Mouse (Mus musculus) embryonic facial prominence, embryonic 11.5 days (tissue): ENCODE results near the gene Zfp672. TPM values are rescaled to one million over a fixed set of nuclear protein-coding genes. Genes with fewer than 3 reads are reported as not detected.

Source experiments
- polyA plus RNA-seq: library from polyadenylated mRNA; unstranded; fragments of >200 nt; fragmentation: Nextera tagmentation; extraction: Ambion mirVana; gene quantifications from 2 replicates; pipeline ENCODE4 v1.2.1, GENCODE M21; 2014

Zfp672 gene
- polyA plus RNA-seq, 1 experiment from 2014 or later, result 24.4 TPM

Other genes with a start within 250 kb of the Zfp672 start
- gene Gm12248, start 237.2 kb downstream of the Zfp672 start, polyA plus RNA-seq, result not detected in 2 replicates
- gene Cnot8, start 226.2 kb downstream of the Zfp672 start, polyA plus RNA-seq, result 110 and 114 TPM in 2 replicates
- 27.3 and 27.6 TPM in 2 replicates for gene Gemin5, start 161.8 kb downstream of the Zfp672 start, polyA plus RNA-seq
- gene Mrpl22, start 158.7 kb downstream of the Zfp672 start, polyA plus RNA-seq, result 132 and 146 TPM in 2 replicates
- 2.3 and 2.5 TPM in 2 replicates for gene Igtp, start 130.8 kb downstream of the Zfp672 start, polyA plus RNA-seq
- 0.52 and 1.5 TPM in 2 replicates for gene Irgm2, start 130.7 kb downstream of the Zfp672 start, polyA plus RNA-seq
- gene 4930438A08Rik, start 55.5 kb downstream of the Zfp672 start, polyA plus RNA-seq, result 0.20 TPM in 1 of 2 replicates, not detected in the other
- 10.9 TPM in 2 replicates for gene Zfp692, start 23.3 kb downstream of the Zfp672 start, polyA plus RNA-seq
- 21.0 and 22.5 TPM in 2 replicates for gene Sh3bp5l, start 385 bp upstream of the Zfp672 start, polyA plus RNA-seq
- gene Lypd8, start 48.7 kb upstream of the Zfp672 start, polyA plus RNA-seq, result not detected in 2 replicates
- gene 1810065E05Rik, start 90.8 kb upstream of the Zfp672 start, polyA plus RNA-seq, result not detected in 2 replicates
- not detected in 2 replicates for gene Gm12253, start 102.2 kb upstream of the Zfp672 start, polyA plus RNA-seq
- gene Lypd9, start 122.6 kb upstream of the Zfp672 start, polyA plus RNA-seq, result not detected in 2 replicates
- not detected in 2 replicates for gene Olfr30, start 131.9 kb upstream of the Zfp672 start, polyA plus RNA-seq
- gene Olfr332, start 162.2 kb upstream of the Zfp672 start, polyA plus RNA-seq, result not detected in 2 replicates
- gene Olfr331, start 172.2 kb upstream of the Zfp672 start, polyA plus RNA-seq, result not detected in 2 replicates
- gene Olfr330, start 204.5 kb upstream of the Zfp672 start, polyA plus RNA-seq, result not detected in 2 replicates
- gene Olfr329-ps, start 216.1 kb upstream of the Zfp672 start, polyA plus RNA-seq, result not detected in 2 replicates
- 0.07 TPM in 1 of 2 replicates, not detected in the other for gene Olfr328, start 225.3 kb upstream of the Zfp672 start, polyA plus RNA-seq
- not detected in 2 replicates for gene Olfr224, start 240.2 kb upstream of the Zfp672 start, polyA plus RNA-seq
- not detected in 2 replicates for gene Olfr325, start 247.4 kb upstream of the Zfp672 start, polyA plus RNA-seq